Mouse (Mus musculus) retina, adult 2 months (tissue): ENCODE data around the gene Pinlyp.
"Not testable (repeated sequence)": the region's sequence is repeated elsewhere in the genome, so short reads cannot be mapped to it uniquely, and the experiment has no call there.

Experiments used
- DNase-seq: peaks from one replicate; pipeline ENCODE4 v3.0.0-alpha.2; 2012; ENCODE audit warnings: low read depth, low spot score

Pinlyp gene

GRCm38 (mm10) chr7:24524978-24525377 lies 20.9 kb downstream of the Pinlyp start:
- DNase-seq, result no peak

DNA sequence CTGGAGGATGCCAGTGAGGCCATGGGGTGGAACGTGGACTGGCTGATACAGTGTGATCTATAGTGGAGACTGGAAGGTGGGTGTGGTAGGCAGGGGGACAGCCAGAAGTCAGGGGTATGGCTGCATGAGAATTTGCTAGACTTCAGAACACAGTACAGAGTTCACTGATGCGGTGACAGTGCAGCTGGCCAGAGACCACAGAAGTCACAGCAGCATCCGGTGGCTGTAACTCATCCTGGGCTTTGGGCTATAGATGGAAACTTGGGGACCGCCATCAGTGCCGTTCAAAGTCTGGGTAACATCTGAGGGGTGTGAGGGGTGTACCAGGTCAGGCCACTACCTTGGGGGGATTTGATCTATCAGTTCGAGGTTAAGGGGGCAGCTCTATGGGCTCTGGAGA lies 22.2 kb downstream of the Pinlyp start:
- no peak for DNase-seq

DNA sequence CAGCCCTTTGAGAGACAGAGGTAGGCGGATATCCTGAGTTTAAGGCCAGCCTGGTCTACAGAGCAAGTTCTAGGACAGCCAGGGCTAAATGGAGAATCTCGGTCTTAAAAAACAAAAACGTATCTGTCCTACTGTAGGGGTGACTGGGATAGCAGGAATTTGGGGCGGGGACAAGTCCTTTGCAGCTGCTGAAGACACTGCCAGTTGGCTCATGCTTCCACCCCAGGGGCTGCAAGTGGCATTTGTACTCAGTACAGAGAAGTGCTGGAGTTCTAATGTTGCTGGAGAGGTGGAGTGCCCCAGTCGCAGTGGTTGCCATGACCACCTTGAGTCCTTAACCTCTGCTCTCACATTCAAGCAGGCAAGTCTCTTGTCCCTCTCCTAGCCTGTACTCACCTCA lies 23.1 kb downstream of the Pinlyp start:
- DNase-seq, result no peak

DNA sequence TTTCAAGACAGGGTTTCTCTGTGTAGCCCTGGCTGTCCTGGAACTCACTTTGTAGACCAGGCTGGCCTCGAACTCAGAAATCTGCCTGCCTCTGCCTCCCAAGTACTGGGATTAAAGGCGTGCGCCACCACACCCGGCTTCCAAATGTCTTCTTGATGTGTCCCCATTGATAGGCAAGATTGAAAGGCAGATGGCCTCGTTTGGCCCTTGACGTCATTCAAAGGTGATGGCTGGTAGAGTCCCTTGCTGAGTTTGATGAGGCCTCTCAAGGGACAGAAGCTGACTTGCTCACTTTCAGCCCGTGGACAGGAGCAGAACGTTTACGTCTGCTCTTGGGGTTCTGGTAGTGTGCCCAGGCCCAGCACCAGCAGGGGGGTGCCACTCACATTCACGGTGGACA lies 25.9 kb downstream of the Pinlyp start:
- DNase-seq, result not testable (repeated sequence)

- DNase-seq, result no peak
Observed at GRCm38 (mm10) chr7:24519130-24519529, 26.8 kb downstream of the Pinlyp start.

GRCm38 (mm10) chr7:24517654-24518053 lies 28.3 kb downstream of the Pinlyp start:
- DNase-seq, result no peak

GRCm38 (mm10) chr7:24517077-24517476 lies 28.8 kb downstream of the Pinlyp start:
- DNase-seq, result no peak

DNA sequence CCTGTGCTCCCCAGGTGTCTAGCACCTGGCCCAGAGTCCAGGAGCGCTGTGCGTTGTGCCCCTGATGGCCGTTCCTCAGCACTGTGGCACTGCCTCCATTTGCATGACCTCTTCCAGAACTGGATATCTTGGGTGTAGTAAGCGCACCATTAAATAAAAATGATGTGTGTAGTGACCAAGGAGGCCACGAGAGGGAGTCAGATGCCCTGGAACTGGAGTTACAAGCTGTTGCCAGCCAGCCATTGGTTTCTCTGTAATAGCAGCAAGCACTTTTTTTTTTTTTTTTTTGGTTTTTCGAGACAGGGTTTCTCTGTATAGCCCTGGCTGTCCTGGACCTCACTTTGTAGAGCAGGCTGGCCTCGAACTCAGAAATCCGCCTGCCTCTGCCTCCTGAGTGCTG lies 29.6 kb downstream of the Pinlyp start:
- not testable (repeated sequence) for DNase-seq

- no peak for DNase-seq
Observed at GRCm38 (mm10) chr7:24512355-24512754, 33.6 kb downstream of the Pinlyp start, which contains the start of gene AC161166.1. Gene AC161166.1 (minus strand): TSS chr7:24512455.

- no peak for DNase-seq
Observed at GRCm38 (mm10) chr7:24507726-24508114, 38.2 kb downstream of the Pinlyp start.

DNA sequence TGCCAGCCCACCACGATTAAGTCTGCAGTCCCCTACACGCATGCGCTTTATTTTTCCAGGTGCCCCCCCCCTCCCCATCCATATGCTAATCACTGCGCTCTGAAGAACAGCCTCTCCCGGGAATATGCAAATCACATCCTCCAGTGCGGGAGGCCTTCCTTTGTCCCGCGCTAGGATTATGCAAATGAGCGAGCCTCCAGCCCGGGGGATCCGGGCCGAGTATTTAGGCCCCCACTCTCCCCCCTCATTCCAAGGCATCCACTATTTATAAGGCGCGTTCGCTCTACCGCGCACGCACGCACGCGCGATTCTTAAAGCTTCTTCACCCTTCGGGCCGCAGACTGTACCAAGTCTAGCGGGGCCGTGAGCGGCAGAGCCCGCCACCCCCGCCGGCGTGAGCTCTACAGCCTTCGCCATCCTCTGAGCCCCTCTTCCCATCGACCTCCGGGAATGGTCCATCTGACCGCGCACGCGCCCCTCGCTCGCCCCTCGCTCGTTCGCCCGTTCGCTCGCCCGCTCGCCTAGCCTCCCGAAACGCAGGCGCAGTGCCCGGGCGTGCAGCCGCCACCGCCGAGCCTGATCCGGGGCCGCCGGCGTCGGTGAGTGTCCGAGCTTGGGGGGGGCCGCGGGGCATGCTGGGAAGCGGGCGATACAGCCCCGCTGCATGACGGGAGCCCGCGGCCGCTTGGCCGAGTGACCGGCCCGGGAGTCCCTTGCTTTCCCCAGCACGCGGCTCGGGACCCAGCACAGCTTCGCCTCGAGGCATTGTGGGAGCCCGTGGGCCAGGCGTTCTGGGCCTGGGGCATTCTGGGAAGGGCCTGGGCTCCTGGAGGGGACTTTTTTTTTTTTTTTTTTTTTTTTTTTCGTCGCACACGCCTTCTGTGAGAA lies 38.8 kb downstream of the Pinlyp start, which contains the start of gene Zfp428:
Gene Zfp428, plus strand, starts transcription at position 169 of the 888 bp plus-strand sequence.
- DNase-seq, result peak; percentile 89

DNA sequence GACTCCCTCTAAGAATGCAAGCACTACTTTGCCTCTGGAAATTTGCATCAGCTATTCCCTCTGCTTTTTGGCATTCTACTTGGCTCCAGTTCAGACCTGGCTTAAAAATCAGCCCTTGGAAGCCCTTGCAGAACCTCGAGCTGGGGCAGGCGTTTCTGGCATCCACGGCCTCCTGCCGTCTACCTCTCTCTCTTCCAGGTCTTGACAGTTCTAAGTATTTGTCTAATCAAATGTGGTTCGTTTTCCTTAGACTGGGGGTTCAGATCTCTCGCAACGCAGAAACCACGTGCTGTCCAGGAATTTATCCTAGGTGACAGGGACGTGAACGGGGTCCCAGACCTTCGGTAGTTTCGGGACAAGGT lies 39.5 kb downstream of the Pinlyp start:
- DNase-seq, result no peak

GRCm38 (mm10) chr7:24506065-24506459 lies 39.9 kb downstream of the Pinlyp start:
- DNase-seq, result no peak

- DNase-seq, result no peak
Observed at GRCm38 (mm10) chr7:24505447-24506064, 40.4 kb downstream of the Pinlyp start.

DNA sequence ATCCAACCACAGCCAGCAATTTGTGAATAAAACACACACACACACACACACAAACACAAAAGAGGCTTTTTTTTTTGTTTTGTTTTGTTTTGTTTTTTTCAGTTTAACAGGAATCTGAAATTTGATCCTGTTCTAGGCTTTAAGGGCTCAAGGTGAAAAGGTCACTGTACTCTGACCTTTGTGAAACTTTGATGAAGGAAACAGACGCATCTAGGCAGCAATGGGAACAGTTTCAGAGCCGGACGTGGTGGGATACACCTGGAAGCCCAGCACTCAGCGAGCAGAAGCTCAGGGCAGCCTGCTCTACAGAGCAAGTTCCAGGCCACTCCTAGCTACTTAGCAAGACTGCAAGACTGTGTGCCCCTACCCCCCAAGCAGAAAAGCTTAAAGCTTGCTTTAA lies 41.0 kb downstream of the Pinlyp start:
- DNase-seq, result no peak

- no peak for DNase-seq
Observed at GRCm38 (mm10) chr7:24504004-24504403, 41.9 kb downstream of the Pinlyp start.

DNA sequence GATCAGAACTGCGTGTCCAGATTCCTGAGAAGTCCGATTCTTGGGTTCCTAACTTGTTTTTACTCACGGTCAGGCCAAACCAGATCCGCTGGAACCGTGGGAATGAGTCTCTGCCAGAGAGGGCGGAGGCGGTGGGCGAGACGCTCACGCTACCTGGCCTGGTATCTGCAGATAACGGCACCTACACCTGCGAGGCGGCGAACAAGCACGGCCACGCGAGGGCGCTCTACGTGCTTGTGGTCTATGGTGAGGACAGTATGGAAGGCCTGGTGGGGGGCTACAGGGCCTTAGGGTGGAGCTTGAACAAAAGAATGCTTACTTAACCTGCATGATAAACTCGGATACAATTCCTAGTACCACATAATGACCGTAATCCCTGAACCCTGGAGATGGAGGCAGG lies 44.4 kb downstream of the Pinlyp start:
- DNase-seq, result no peak

- no peak for DNase-seq
Observed at GRCm38 (mm10) chr7:24500929-24501328, 45.0 kb downstream of the Pinlyp start.

DNA sequence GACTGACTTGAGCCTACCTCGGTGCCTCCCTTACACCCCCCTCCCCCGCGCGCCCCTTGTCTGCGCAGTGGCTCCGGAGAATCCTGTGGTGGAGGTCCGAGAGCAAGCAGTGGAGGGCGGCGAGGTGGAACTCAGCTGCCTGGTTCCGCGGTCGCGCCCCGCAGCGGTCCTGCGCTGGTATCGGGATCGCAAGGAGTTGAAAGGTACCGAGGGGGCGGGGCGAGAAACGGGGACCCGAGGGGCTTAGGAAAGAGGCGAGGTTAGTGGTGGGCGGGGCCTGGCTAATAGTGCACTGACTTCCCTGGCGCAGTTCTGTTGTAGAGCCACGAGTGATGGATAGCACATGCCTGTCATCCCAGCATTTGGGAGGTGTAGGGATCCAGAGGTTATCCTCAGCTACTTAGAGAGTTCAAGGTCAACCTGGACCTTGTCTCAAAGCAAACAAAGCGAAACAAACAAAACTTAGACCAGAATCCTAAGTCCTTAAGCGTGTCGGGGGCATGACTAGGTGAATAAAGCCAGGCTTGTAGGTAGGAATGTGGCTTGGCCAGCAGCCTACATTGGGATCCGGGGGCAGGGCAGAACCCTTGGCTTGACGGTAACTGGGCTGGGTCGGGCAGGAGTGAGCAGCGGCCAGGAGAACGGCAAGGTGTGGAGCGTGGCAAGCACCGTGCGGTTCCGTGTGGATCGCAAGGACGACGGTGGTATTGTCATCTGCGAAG lies 45.9 kb downstream of the Pinlyp start:
- DNase-seq, result no peak
